Mouse (Mus musculus) bone marrow, adult 2 months (tissue): ENCODE results near the gene Zbtb9.

Source experiments
- CTCF ChIP-seq: fragments of 200-500 bp; IDR thresholded peaks from 2 replicates; pipeline ENCODE4 v1.5.1; 2011; ENCODE audit warnings: low read length, control low read depth; ENCODE audit not compliant: control insufficient read depth, insufficient read depth
- POLR2A ChIP-seq: fragments of 200-500 bp; IDR thresholded peaks from 2 replicates; pipeline ENCODE4 v1.6.1; 2011; ENCODE audit warnings: low read depth, mild to moderate bottlenecking, control low read depth, low read length, borderline replicate concordance; ENCODE audit not compliant: control insufficient read depth

GRCm38 (mm10) chr17:26933885-26934827, 38.8 kb upstream of the Zbtb9 start:
- no peak for TF ChIP-seq CTCF
- no peak for TF ChIP-seq POLR2A
